Mouse (Mus musculus): Measurements from ENCODE around the gene Zbtb37.
"Not testable (repeated sequence)": the region's sequence is repeated elsewhere in the genome, so short reads cannot be mapped to it uniquely, and the experiment has no call there.

Zbtb37 gene

GRCm38 (mm10) chr1:161033856-161034434 lies 704 bp downstream of the Zbtb37 start:
- DNase-seq (ENCODE audit: low read depth): peak; percentile 48

DNA sequence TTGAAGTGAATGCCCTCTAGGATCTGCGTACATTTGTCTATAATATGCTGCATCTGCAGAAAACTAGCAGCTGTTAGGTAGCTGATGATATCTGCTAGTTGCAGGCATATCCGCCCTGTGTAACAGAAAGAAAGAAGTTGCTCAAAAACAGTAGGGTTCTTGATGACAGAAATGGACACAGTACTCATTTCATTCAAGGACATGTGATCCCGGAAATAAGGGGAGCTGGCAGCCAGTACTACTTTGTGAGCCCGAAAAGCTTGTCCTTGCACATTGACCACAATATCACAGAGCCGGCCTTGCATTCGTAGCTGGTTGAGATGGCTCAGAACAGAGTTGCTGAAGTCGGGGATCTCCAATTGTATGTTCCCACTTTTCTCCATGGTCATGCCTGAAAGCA lies 2.3 kb downstream of the Zbtb37 start:
- no peak for DNase-seq (ENCODE audit: low read depth)

- no peak for DNase-seq (ENCODE audit: low read depth)
Measured at GRCm38 (mm10) chr1:161031881-161032280, 2.8 kb downstream of the Zbtb37 start.

GRCm38 (mm10) chr1:161030058-161030457 lies 4.6 kb downstream of the Zbtb37 start:
- no peak for DNase-seq (ENCODE audit: low read depth)

- not testable (repeated sequence) for DNase-seq (ENCODE audit: low read depth)
Measured at GRCm38 (mm10) chr1:161028427-161028826, 6.2 kb downstream of the Zbtb37 start.

DNA sequence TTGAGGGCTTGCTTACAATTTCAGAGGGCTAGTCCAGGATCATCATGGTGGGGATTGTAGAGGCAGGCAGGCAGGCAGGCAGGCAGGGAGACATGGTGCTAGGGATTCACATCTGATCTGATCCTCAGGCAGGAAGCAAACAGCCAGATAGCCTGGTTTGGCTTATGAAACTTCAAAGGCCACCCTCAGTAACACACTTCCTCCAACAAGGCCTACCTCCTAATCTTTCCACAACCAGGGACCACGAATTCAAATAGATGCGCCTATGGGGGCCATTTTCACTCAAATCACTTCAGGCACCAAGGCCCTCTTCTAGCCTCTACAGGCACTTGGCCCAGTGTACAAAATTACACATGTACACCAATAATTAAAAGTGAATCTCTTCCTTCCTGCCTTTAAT lies 7.5 kb downstream of the Zbtb37 start:
- no peak for DNase-seq (ENCODE audit: low read depth)

GRCm38 (mm10) chr1:161025410-161026210 lies 9.0 kb downstream of the Zbtb37 start:
- DNase-seq (ENCODE audit: low read depth): no peak

GRCm38 (mm10) chr1:161020051-161020450 lies 14.6 kb downstream of the Zbtb37 start:
- no peak for DNase-seq (ENCODE audit: low read depth)

DNA sequence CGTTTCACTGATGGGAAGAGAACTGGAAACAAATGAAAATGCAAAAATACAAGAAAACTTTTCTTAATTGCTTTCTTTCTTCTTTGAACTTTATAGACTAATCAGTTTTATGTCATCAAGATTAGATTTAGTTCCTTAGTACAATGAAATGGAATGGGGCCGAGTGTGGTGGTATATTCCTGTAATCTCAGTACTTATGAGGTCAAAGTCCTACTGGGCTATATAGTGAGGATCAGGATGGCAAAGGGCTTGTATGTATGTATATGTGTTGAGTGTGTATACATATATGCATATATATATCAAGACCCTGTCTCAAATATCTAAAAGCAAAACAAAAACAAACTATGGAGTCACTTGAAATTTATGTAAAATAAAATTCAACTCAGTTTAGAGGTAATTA lies 18.3 kb downstream of the Zbtb37 start:
- no peak for DNase-seq (ENCODE audit: low read depth)

DNA sequence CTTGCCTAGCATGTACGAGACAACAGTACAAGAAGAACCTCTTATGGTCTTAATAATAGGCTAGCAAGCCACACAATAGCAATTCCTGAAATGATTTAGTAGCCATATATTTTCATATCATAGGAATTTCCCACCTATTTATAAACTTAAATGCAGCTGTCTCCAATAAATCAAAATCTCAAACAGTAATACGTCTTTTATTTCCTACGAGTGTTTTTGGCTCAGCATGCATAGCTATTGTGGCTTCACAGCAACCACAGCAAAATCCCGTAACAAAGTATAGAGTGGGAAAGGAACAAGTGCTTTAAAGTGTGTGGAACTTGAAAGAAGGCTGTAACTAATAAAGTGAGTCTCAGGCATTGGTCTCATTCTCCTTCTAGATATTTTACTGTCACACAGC lies 24.2 kb downstream of the Zbtb37 start:
- no peak for DNase-seq (ENCODE audit: low read depth)

DNA sequence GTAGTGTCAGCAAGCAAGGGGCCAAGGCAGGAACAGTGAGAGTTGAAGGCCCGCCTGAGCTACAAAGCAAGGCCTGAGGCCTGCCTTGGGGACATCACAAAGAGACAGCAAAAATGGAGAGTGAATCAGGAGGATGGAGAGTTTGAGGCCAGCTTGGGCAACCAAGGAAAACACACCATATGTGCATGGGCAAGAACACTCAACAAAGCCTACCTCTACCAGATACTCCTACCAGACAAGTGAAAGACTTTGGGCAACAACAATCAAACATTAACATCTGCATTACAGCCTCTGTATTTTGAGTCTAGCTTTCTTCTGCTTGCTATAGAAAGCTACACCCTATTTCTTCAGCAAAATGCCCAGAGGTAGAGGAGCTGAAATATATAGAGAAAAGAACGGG lies 26.6 kb downstream of the Zbtb37 start:
- DNase-seq (ENCODE audit: low read depth): no peak

- no peak for DNase-seq (ENCODE audit: low read depth)
Measured at GRCm38 (mm10) chr1:161006471-161006870, 28.2 kb downstream of the Zbtb37 start.

DNA sequence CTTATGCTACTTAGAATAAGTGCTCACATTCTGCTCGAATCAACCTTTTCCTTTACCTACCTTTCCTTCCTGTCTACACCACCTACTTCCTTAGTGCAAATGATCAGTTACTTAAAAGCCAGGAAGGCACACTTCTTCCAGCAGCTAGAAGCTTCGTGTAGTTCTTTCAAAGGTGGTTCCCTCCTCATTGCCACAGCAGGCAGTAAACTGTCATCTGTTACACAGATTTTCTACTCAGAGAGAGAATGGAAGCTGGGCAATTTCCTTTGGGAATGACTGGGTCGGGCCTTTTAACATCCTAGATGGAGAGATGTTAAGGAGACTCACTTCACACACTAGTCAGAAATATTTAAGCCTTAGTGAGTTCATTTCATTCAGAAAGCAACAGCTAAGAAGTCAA lies 29.1 kb downstream of the Zbtb37 start:
- no peak for DNase-seq (ENCODE audit: low read depth)

GRCm38 (mm10) chr1:161004942-161005341 lies 29.7 kb downstream of the Zbtb37 start:
- no peak for DNase-seq (ENCODE audit: low read depth)

GRCm38 (mm10) chr1:160993851-160994250 lies 40.8 kb downstream of the Zbtb37 start:
- DNase-seq (ENCODE audit: low read depth): no peak

- DNase-seq (ENCODE audit: low read depth): no peak
Measured at GRCm38 (mm10) chr1:160989395-160989794, 45.3 kb downstream of the Zbtb37 start.

DNA sequence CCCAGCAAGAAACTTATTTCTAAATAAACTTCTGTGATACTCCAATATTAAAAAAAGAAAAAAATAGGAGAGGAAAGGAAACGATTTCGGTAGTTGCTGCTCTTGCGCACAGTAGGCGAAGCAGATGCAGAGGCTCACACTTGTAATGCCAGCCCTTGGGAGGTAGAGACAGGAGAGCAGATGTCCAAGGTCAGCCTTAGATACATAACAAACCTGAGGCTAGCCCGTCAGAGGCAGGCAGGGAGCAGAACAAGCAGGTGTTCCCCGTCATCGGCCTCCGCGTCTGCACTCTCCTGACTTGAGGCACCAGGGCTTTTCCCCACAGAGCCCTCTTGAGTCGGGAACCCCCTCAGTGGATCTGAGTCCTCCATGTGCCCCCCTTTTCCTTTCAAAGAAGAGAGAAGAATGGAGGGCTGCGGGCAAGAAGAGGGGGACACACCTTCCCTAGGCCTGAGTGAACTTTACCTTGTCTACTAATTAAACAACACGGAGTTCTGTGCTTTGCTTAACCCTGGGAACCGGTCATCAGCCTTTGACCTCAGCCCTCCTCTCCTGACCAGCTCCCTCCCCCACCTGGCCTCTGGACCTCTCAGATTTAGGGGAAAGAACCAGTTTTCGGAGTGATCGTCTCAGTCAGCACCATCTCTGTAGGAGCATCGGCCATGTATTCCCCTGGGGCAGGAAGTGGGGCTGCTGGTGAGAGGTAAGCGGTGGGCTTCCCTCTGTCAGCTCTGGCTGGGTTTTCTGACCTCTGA lies 47.6 kb downstream of the Zbtb37 start:
- DNase-seq (ENCODE audit: low read depth): no peak

DNA sequence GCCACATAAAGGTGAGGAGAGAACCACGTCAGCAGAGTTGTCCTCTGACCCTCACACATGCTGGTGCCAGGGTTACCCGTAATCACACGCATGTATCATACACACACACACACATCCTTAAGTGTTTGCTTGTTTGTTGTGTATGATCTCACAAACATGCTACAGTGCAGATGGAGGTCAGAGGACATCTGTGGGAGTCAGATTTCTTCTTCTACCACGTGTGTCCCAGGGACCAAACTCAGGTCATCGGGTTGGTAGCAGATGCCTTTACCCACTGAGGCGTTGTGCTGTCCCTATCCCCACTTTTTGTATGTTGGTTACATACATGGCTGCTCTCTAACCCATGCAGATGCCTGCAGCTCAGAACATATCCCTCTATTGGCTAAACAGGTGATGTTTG lies 49.2 kb downstream of the Zbtb37 start:
- no peak for DNase-seq (ENCODE audit: low read depth)

DNA sequence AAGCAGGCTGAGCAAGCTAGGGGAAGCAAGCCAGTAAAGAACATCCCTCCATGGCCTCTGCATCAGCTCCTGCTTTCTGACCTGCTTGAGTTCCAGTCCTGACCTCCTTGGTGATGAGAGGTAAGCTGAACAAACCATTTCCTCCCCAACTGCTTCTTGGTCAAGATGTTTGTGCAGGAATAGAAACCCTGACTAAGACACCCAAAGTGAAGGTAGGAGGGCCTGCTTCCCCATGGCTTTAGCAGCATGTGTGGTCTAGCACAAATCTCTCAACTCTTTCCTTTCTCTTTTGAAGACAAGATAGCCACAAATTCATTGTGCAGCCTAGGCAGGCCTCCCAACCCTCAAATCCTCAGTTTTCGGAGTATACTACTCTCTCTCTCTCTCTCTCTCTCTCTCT lies 49.9 kb downstream of the Zbtb37 start:
- DNase-seq (ENCODE audit: low read depth): not testable (repeated sequence)

- no peak for DNase-seq (ENCODE audit: low read depth)
Measured at GRCm38 (mm10) chr1:160982887-160983286, 51.8 kb downstream of the Zbtb37 start.

DNA sequence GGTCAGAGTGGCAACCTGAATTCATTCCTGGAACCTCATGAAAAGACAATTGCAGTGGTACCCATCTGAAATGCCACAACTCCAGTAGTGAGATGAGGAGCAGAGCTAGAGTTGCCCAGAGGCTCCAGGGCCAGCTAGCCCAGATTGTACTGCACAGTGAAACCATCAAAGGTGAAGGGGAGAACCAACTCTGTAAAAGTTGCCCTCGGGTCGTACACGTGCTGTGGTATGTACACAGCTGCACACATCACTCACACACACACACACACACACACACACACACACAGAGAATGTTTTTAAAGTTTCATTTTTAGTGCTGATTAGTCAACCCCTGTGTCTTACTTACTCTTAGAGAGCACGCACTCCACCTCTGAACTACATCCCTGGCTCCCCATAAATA lies 53.3 kb downstream of the Zbtb37 start:
- DNase-seq (ENCODE audit: low read depth): no peak

GRCm38 (mm10) chr1:160980537-160981234 lies 54.0 kb downstream of the Zbtb37 start:
- DNase-seq (ENCODE audit: low read depth): no peak
